Mouse (Mus musculus) embryonic facial prominence, embryonic 13.5 days (tissue): ENCODE data around the gene Fmo5. TPM values are rescaled to one million over a fixed set of nuclear protein-coding genes. Genes with fewer than 3 reads are reported as not detected.

Source experiments
- ATAC-seq: fragments of 200-750 bp; cut with Nextera tagmentation; 2 replicates; pipeline ENCODE4 v1.8.0; 2017; ENCODE audit warnings: low read depth; ENCODE audit not compliant: insufficient number of reproducible peaks, insufficient read depth, low FRiP score, low TSS enrichment
- H3K27ac ChIP-seq: fragments of 300-500 bp; sonication (generic); 2 replicates; pipeline ENCODE4 v1.5.1; 2015; ENCODE audit warnings: moderate library complexity, mild to moderate bottlenecking, inconsistent platforms
- H3K27me3 ChIP-seq: fragments of 300-500 bp; sonication (generic); 2 replicates; pipeline ENCODE4 v1.6.1; 2015; ENCODE audit warnings: mild to moderate bottlenecking, inconsistent platforms
- H3K36me3 ChIP-seq: fragments of 300-500 bp; sonication (generic); 2 replicates; pipeline ENCODE4 v1.6.1; 2015; ENCODE audit warnings: mild to moderate bottlenecking, inconsistent platforms
- H3K4me1 ChIP-seq: fragments of 300-500 bp; sonication (generic); 2 replicates; pipeline ENCODE4 v1.6.1; 2015; ENCODE audit warnings: inconsistent platforms
- H3K4me2 ChIP-seq: fragments of 300-500 bp; sonication (generic); 2 replicates; pipeline ENCODE4 v1.6.1; 2015; ENCODE audit warnings: moderate library complexity, mild to moderate bottlenecking, inconsistent platforms
- H3K4me3 ChIP-seq: fragments of 300-500 bp; sonication (generic); 2 replicates; pipeline ENCODE4 v1.5.1; 2015; ENCODE audit warnings: mild to moderate bottlenecking, inconsistent platforms
- H3K9ac ChIP-seq: fragments of 300-500 bp; sonication (generic); 2 replicates; pipeline ENCODE4 v1.6.1; 2015; ENCODE audit warnings: mild to moderate bottlenecking, inconsistent platforms
- H3K9me3 ChIP-seq: fragments of 300-500 bp; sonication (generic); 2 replicates; pipeline ENCODE4 v1.6.1; 2016; ENCODE audit warnings: inconsistent platforms
- WGBS: fragments of 180-500 bp; shearing (Covaris S2); methylation state at CpG from one replicate; pipeline ENCODE4 v1.1.7; 2015; ENCODE audit warnings: mixed read lengths; 5-methylcytosine and 5-hydroxymethylcytosine counted together
- polyA plus RNA-seq: library from polyadenylated mRNA; unstranded; fragments of >200 nt; fragmentation: Nextera tagmentation; extraction: Ambion mirVana; gene quantifications from 2 replicates; pipeline ENCODE4 v1.2.1, GENCODE M21; 2015

The Fmo5 gene
- polyA plus RNA-seq, 1 experiment from 2014 or later: 2.1 TPM

- no peak overlapping the region for H3K4me2 ChIP-seq
- 78% methylated on average over 6 of the region's 6 CpGs for WGBS
- H3K9ac ChIP-seq: no peak overlapping the region
- no peaks in the 10 kb centered on the region; the same call in 1 of the 2 replicates for H3K27me3 ChIP-seq
- peaks cover 4% of the 10 kb centered on the region; the same call in 1 of the 2 replicates for H3K4me1 ChIP-seq
- no peaks in the 10 kb centered on the region for H3K36me3 ChIP-seq
- no peak overlapping the region for H3K27ac ChIP-seq
- H3K9me3 ChIP-seq: no peaks in the 10 kb centered on the region
- no peak overlapping the region for H3K4me3 ChIP-seq
- no peak for ATAC-seq
These were observed 17.6 kb upstream of the Fmo5 start for GRCm38 (mm10) chr3:97611021-97611420.

GRCm38 (mm10) chr3:97615154-97615553 lies 13.4 kb upstream of the Fmo5 start:
- Histone ChIP-seq H3K27me3 (no peaks in the 10 kb centered on the region; the same call in 1 of the 2 replicates), H3K4me2 (no peak overlapping the region), H3K36me3 (no peaks in the 10 kb centered on the region), H3K9ac (no peak overlapping the region), H3K27ac (no peak overlapping the region), H3K9me3 (no peaks in the 10 kb centered on the region), H3K4me3 (no peak overlapping the region), H3K4me1 (no peaks in the 10 kb centered on the region)
- WGBS: 20% methylated on average over 1 of the region's 1 CpGs
- no peak for ATAC-seq

DNA sequence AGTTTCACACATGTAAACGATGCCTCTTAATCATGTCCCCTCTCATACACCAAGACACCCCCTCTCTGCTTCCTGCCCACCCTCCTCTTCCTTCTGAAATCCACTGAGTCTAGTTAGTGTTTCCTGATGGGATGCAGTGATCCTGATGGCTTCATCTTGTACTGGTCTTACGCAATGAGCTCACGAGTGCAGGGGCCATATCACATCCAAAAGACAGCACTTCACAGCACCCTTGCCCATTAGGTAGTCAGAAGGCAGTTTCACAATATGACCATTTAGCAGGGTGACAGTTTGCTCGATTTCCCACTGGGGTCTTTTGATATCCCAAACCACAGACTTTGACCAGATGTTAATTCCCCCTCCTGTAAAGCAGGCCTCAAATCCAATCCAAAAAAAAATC lies 12.7 kb upstream of the Fmo5 start:
- H3K27me3 ChIP-seq: no peaks in the 10 kb centered on the region; the same call in 1 of the 2 replicates
- ATAC-seq: no peak
- 85% methylated on average over 4 of the region's 4 CpGs for WGBS

DNA sequence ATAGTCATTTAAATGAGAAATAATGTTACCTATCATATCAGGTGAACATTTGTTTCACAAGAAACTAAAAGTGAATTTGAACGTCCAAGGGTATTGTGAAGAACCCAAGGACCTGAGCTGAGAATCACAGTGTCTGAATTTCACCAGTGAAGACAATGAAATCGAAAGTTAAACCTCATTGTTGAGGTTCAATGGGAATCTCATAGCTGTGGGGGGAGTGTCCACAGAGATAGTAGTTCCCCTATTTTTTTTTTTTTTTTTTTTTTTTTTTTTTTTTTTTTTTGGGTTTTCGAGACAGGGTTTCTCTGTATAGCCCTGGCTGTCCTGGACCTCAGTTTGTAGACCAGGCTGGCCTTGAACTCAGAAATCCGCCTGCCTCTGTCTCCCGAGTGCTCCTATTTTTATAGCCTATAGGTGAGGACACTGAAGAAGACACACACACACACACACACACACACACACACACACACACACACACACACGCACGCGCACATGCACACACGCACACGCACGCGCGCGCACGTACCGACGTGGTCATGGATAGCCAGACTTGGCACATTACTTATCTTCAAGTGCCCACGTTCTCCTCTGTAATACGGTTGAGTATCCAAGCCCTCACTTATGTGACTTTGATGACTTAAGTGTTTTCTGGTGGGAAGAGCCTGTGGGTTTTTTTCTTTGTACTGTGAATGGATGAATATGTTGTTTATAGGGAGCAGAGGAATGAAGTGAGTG lies 11.3 kb upstream of the Fmo5 start:
- H3K27me3 ChIP-seq: no peaks in the 10 kb centered on the region; the same call in 1 of the 2 replicates
- H3K27ac ChIP-seq: no peak overlapping the region
- WGBS: 96% methylated on average over 19 of the region's 19 CpGs

More for the DNA sequence above, 12.7 kb upstream of the Fmo5 start:
- no peaks in the 10 kb centered on the region for H3K4me1 ChIP-seq
- no peaks in the 10 kb centered on the region for H3K36me3 ChIP-seq
- H3K9ac ChIP-seq: no peak overlapping the region
- H3K27ac ChIP-seq: no peak overlapping the region
- H3K4me3 ChIP-seq: no peak overlapping the region
- no peaks in the 10 kb centered on the region for H3K9me3 ChIP-seq
- H3K4me2 ChIP-seq: no peak overlapping the region

DNA sequence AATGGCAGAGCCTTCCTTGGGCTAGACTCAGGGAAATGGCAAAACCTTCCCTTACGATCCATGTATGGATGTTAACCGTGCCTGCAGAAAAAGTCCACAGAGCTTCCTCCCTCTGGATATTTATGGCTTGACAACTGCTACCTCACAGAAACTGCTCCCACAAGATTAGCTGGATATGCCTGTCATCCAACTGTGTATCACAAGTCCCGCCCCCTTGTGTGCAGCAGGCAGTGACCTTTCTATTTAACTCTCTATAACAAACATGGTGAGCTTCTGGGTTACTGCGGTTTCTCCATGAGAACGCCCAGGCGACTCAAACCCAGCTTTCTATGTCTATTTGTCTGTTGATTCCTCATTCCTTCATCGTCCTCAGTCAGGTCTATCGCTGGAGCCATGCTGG lies 10.7 kb upstream of the Fmo5 start:
- no peak overlapping the region for H3K4me3 ChIP-seq
- no peaks in the 10 kb centered on the region for H3K9me3 ChIP-seq
- ATAC-seq: no peak
- H3K27me3 ChIP-seq: no peaks in the 10 kb centered on the region
- 83% methylated on average over 8 of the region's 8 CpGs for WGBS
- no peak overlapping the region for H3K4me2 ChIP-seq
- H3K9ac ChIP-seq: no peak overlapping the region
- H3K36me3 ChIP-seq: no peaks in the 10 kb centered on the region
- H3K4me1 ChIP-seq: no peaks in the 10 kb centered on the region
- no peak overlapping the region for H3K27ac ChIP-seq

More for the DNA sequence above, 11.3 kb upstream of the Fmo5 start:
- no peak for ATAC-seq
- H3K36me3 ChIP-seq: no peaks in the 10 kb centered on the region
- H3K4me1 ChIP-seq: no peaks in the 10 kb centered on the region
- H3K9ac ChIP-seq: no peak overlapping the region
- H3K9me3 ChIP-seq: no peaks in the 10 kb centered on the region
- H3K4me3 ChIP-seq: no peak overlapping the region
- H3K4me2 ChIP-seq: no peak overlapping the region

DNA sequence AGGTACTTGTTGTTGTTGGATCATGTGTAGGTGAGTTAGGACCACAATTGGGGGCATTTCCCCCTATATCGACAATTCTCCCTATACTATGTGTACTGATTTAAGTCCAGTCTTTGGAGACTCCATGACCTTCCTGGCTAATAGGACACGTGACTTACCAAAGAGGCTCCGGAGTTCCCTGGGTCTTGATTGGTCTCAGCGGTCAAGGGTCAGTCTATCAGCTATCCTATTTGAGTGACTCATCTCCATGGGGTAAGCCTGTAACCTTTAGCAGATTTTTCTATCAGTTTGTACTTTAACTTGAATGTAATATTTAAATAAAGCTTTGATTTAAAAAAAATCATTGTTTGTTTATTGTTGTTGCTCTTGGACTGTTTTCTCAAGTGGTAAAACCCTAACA lies 7.9 kb upstream of the Fmo5 start:
- Histone ChIP-seq H3K4me2 (no peak overlapping the region), H3K4me3 (no peak overlapping the region), H3K9me3 (no peaks in the 10 kb centered on the region), H3K4me1 (no peaks in the 10 kb centered on the region), H3K36me3 (no peaks in the 10 kb centered on the region), H3K9ac (no peak overlapping the region), H3K27me3 (no peaks in the 10 kb centered on the region), H3K27ac (no peak overlapping the region)
- no peak for ATAC-seq
- WGBS: 92% methylated on average over 4 of the region's 4 CpGs

- ATAC-seq: no peak
- Histone ChIP-seq H3K36me3 (no peaks in the 10 kb centered on the region), H3K9me3 (no peaks in the 10 kb centered on the region), H3K4me1 (peaks cover 5% of the 10 kb centered on the region; the same call in 1 of the 2 replicates), H3K4me2 (no peak overlapping the region), H3K27me3 (no peaks in the 10 kb centered on the region), H3K27ac (no peak overlapping the region), H3K4me3 (no peak overlapping the region), H3K9ac (no peak overlapping the region)
- WGBS: 57% methylated on average over 2 of the region's 2 CpGs
These were observed 4.0 kb upstream of the Fmo5 start for GRCm38 (mm10) chr3:97624611-97625010.

DNA sequence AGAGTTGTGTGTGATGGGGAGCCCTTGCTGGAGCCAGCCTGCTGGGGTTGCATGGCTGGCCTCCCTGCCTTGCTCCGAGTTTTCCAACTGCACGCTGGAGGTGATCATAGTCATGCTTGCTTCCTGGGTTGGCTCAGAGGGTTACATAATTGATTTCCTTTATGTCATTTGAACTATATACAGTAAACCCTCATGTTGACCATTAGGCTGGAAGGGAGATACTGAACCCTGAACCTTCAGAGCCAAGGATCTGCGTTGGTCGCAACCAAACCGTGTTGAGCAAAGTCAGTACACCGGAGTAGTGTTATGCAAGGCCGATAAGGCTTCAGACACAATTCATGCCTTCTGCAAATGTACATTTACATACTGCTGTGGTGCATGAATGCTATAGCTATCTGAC lies 711 bp upstream of the Fmo5 start:
- peaks cover 5% of the 10 kb centered on the region; the same call in 1 of the 2 replicates for H3K4me1 ChIP-seq
- H3K4me3 ChIP-seq: no peak overlapping the region
- 74% methylated on average over 7 of the region's 7 CpGs for WGBS
- no peaks in the 10 kb centered on the region; the same call in 1 of the 2 replicates for H3K27me3 ChIP-seq
- no peaks in the 10 kb centered on the region for H3K36me3 ChIP-seq
- H3K9ac ChIP-seq: no peak overlapping the region
- H3K27ac ChIP-seq: no peak overlapping the region
- no peak for ATAC-seq
- peak overlapping the region; percentile 68 for H3K4me2 ChIP-seq
- no peaks in the 10 kb centered on the region for H3K9me3 ChIP-seq

DNA sequence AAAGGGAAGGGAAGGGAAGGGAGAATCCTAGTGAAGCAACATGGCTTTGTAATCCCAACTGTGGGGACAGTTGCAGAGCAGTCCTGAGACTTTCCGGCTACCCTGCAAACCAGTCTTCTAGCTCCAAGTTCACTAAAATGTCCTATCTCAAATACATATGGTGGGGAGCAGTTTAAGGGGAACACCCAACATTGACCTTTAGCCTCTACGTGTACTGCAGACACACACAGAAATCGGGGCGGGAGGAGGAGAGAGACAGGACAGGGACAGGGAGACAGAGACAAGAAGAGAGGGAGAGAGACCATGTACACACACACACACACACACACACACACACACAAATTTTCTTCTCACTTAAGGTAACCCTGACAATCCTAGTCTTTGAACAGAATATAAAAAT lies 1.3 kb downstream of the Fmo5 start:
- Histone ChIP-seq H3K27me3 (no peaks in the 10 kb centered on the region; the same call in 1 of the 2 replicates), H3K4me3 (no peak overlapping the region), H3K4me1 (peaks cover 5% of the 10 kb centered on the region; the same call in 1 of the 2 replicates), H3K9ac (no peak overlapping the region), H3K36me3 (no peaks in the 10 kb centered on the region), H3K4me2 (no peak overlapping the region), H3K9me3 (no peaks in the 10 kb centered on the region), H3K27ac (no peak overlapping the region)
- ATAC-seq: no peak
- whole genome bisulfite sequencing: 77% methylated on average over 4 of the region's 4 CpGs

- WGBS: 94% methylated on average over 4 of the region's 4 CpGs
- Histone ChIP-seq H3K9ac (no peak overlapping the region), H3K27me3 (no peaks in the 10 kb centered on the region; the same call in 1 of the 2 replicates), H3K4me2 (no peak overlapping the region), H3K36me3 (no peaks in the 10 kb centered on the region), H3K4me1 (peaks cover 5% of the 10 kb centered on the region; the same call in 1 of the 2 replicates), H3K9me3 (no peaks in the 10 kb centered on the region), H3K4me3 (no peak overlapping the region), H3K27ac (no peak overlapping the region)
- ATAC-seq: no peak
These were observed 2.1 kb downstream of the Fmo5 start for GRCm38 (mm10) chr3:97630746-97631145.

- no peaks in the 10 kb centered on the region for H3K36me3 ChIP-seq
- 83% methylated on average over 8 of the region's 8 CpGs for WGBS
- H3K4me3 ChIP-seq: no peak overlapping the region
- no peak overlapping the region for H3K9ac ChIP-seq
- H3K4me2 ChIP-seq: no peak overlapping the region
- H3K27ac ChIP-seq: no peak overlapping the region
- no peak for ATAC-seq
- H3K4me1 ChIP-seq: peaks cover 5% of the 10 kb centered on the region; the same call in 1 of the 2 replicates
- no peaks in the 10 kb centered on the region; the same call in 1 of the 2 replicates for H3K27me3 ChIP-seq
- no peaks in the 10 kb centered on the region for H3K9me3 ChIP-seq
These were observed 2.8 kb downstream of the Fmo5 start for GRCm38 (mm10) chr3:97631258-97631860.

- H3K4me3 ChIP-seq: no peak overlapping the region
- H3K4me1 ChIP-seq: peaks cover 5% of the 10 kb centered on the region; the same call in 1 of the 2 replicates
- 82% methylated on average over 4 of the region's 4 CpGs for WGBS
- H3K36me3 ChIP-seq: no peaks in the 10 kb centered on the region
- no peak overlapping the region for H3K4me2 ChIP-seq
- no peak overlapping the region for H3K9ac ChIP-seq
- no peaks in the 10 kb centered on the region; the same call in 1 of the 2 replicates for H3K27me3 ChIP-seq
- H3K27ac ChIP-seq: no peak overlapping the region
- no peak for ATAC-seq
- H3K9me3 ChIP-seq: no peaks in the 10 kb centered on the region
These were observed 4.9 kb downstream of the Fmo5 start for GRCm38 (mm10) chr3:97633456-97633855.
